Mouse (Mus musculus): ENCODE data around the gene Etl4. TPM values are rescaled to one million over a fixed set of nuclear protein-coding genes. Genes with fewer than 3 reads are reported as not detected.

The Etl4 gene
- total and polyA plus RNA-seq, 3 experiments: not detected

DNA sequence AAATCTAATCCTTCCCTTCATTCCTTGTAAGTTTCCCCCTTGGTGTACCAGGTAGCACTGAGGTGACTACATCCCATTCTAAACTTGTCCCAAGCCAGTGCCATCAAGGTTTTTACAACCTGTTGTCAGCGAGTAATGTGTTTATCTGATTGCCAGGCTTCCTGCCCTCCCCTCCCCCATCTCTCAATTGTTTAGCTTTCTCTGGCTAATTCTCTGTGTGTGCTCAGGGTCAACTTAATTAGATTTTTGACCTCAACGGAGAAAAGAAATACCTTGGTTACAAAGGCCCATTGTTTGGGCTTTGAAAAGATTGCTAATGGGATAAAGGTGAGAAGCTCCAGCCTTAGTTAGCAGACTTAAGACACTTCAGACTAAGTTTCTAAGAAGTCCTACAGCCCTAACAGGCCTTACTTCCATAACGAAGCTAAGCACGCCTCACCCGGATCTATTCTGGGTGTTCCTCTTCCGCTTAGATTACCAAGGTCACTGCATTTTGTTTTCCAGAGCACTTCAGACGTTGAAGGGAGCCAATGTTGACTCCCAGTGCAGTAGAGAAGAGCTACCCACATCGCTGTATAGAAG, 586.7 kb downstream of the Etl4 start:
- H3K9me3 ChIP-seq (replicated peaks; ENCODE audit: insufficient read depth, low read length): no peaks in the 10 kb centered on the region
- no peak overlapping the region for H3K4me3 ChIP-seq (ENCODE audit: control insufficient read depth in 1 of 2, insufficient read depth in 1 of 2, low read depth in 2 of 2, low read length in 2 of 2)
- H3K27me3 ChIP-seq (ENCODE audit: control insufficient read depth in 1 of 2, insufficient read depth in 2 of 2, low read length in 2 of 2): no peaks in the 10 kb centered on the region
- no peaks in the 10 kb centered on the region for H3K79me2 ChIP-seq (ENCODE audit: control insufficient read depth, insufficient read depth, low read length, poor library complexity)
- no peak for DNase-seq (ENCODE audit: low read depth, low spot score)
- TF ChIP-seq UBTF (IDR thresholded peaks at IDR 0.05; ENCODE audit: borderline replicate concordance, insufficient read depth, low read depth, low read length): no peak
- no peak for TF ChIP-seq HCFC1 (IDR thresholded peaks at IDR 0.05; ENCODE audit: low read depth, low read length)
- TF ChIP-seq MAFK (IDR thresholded peaks at IDR 0.05; ENCODE audit: borderline replicate concordance, low read depth, low read length): no peak
- TF ChIP-seq ZNF384 (IDR thresholded peaks at IDR 0.05; ENCODE audit: low read depth, low read length): no peak
- TF ChIP-seq ZMIZ1 (IDR thresholded peaks at IDR 0.05; ENCODE audit: low read depth, low read length): no peak
- TF ChIP-seq KAT2A (conservative IDR thresholded peaks at IDR 0.05; ENCODE audit: low read depth, low read length): no peak
- TF ChIP-seq CHD2 (IDR thresholded peaks at IDR 0.05; ENCODE audit: low read length): no peak
- no peak for TF ChIP-seq GABPA (IDR thresholded peaks at IDR 0.05; ENCODE audit: low read depth, low read length)
- TF ChIP-seq MAX (IDR thresholded peaks at IDR 0.05; ENCODE audit: low read length): no peak
- no peak for TF ChIP-seq MYB (IDR thresholded peaks at IDR 0.05; ENCODE audit: low read depth, low read length)
- TF ChIP-seq POLR2AphosphoS5 (IDR thresholded peaks at IDR 0.05; ENCODE audit: borderline replicate concordance, low read depth, low read length): no peak
- H3K4me1 ChIP-seq (ENCODE audit: control insufficient read depth in 1 of 2, insufficient read depth in 2 of 2, low read length in 2 of 2): no peaks in the 10 kb centered on the region
- no peak overlapping the region for H3K27ac ChIP-seq (ENCODE audit: control insufficient read depth, low read depth, low read length)
- H3K36me3 ChIP-seq (ENCODE audit: control insufficient read depth in 1 of 2, insufficient read depth in 2 of 2, low read length in 2 of 2): no peaks in the 10 kb centered on the region
- H3K9ac ChIP-seq (ENCODE audit: control insufficient read depth, low read depth, low read length, poor library complexity, severe bottlenecking): no peak overlapping the region

DNA sequence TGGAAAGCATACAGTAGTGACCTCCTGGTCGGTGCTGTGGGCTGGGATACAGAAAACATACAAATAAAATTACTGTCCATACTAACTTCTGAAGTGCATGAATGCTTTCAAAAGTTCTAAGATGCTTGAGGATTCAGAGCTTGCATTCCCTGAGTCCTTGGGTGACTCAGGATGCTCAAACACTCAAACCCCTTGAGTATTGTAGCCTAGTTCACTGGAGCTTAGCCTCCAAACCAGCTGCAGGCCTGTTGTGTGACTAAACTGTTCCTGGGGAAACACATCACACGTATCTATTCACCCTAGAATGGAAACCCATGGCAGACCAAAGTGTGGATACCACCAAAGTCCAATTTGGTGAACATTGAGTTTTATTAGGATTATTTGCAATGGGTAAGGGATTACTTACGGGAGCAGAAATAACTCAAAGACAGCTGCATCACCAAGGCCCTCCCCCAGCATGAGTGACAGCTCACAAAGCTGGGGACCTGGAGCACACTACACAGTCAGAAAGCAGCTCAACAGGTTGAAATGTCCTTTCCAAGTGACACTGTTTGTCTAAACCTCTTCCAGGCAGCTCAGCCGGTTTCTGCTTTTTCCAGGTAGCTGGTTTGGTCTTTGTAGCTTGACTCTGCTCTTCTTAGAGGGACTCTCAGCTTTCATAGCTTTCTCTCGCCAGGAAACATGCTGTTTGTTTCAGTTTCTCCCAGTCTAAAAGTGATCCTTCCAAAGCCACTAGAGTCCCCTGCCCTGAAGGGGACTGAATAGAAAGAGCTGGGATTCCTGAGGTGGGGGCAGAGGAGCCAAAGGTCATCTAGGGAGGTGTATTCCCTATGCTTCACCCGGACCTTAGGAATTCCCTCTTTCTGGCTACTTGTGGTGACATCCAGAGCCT, 598.5 kb downstream of the Etl4 start:
- Histone ChIP-seq H3K27me3 (ENCODE audit: control insufficient read depth in 1 of 2, insufficient read depth in 2 of 2, low read length in 2 of 2) (no peaks in the 10 kb centered on the region), H3K4me1 (ENCODE audit: control insufficient read depth in 1 of 2, insufficient read depth in 2 of 2, low read length in 2 of 2) (no peaks in the 10 kb centered on the region), H3K27ac (ENCODE audit: control insufficient read depth, low read depth, low read length) (no peak overlapping the region), H3K9ac (ENCODE audit: control insufficient read depth, low read depth, low read length, poor library complexity, severe bottlenecking) (no peak overlapping the region), H3K36me3 (ENCODE audit: control insufficient read depth in 1 of 2, insufficient read depth in 2 of 2, low read length in 2 of 2) (no peaks in the 10 kb centered on the region), H3K79me2 (ENCODE audit: control insufficient read depth, insufficient read depth, low read length, poor library complexity) (no peaks in the 10 kb centered on the region), H3K4me3 (ENCODE audit: control insufficient read depth in 1 of 2, insufficient read depth in 1 of 2, low read depth in 2 of 2, low read length in 2 of 2) (no peak overlapping the region), H3K9me3 (replicated peaks; ENCODE audit: insufficient read depth, low read length) (no peaks in the 10 kb centered on the region)
- no peak for TF ChIP-seq MAX (IDR thresholded peaks at IDR 0.05; ENCODE audit: low read length)
- no peak for TF ChIP-seq POLR2AphosphoS5 (IDR thresholded peaks at IDR 0.05; ENCODE audit: borderline replicate concordance, low read depth, low read length)
- TF ChIP-seq NELFE (IDR thresholded peaks at IDR 0.05; ENCODE audit: low read depth, low read length): no peak
- TF ChIP-seq HCFC1 (IDR thresholded peaks at IDR 0.05; ENCODE audit: low read depth, low read length): no peak
- TF ChIP-seq POLR2A (IDR thresholded peaks at IDR 0.05; ENCODE audit: control insufficient read depth in 1 of 2, insufficient read depth in 1 of 2, low read depth in 1 of 2, low read length in 2 of 2, poor library complexity in 1 of 2): no peak
- TF ChIP-seq ZMIZ1 (IDR thresholded peaks at IDR 0.05; ENCODE audit: low read depth, low read length): no peak
- no peak for TF ChIP-seq ETS1 (IDR thresholded peaks at IDR 0.05; ENCODE audit: low read depth, low read length)
- TF ChIP-seq ELF1 (IDR thresholded peaks at IDR 0.05; ENCODE audit: low read depth, low read length): no peak
- TF ChIP-seq CHD2 (IDR thresholded peaks at IDR 0.05; ENCODE audit: low read length): no peak
- TF ChIP-seq RCOR1 (IDR thresholded peaks at IDR 0.05; ENCODE audit: low read depth, low read length): no peak
- no peak for TF ChIP-seq POLR2AphosphoS2 (IDR thresholded peaks at IDR 0.05; ENCODE audit: low read length)
- no peak for TF ChIP-seq ZNF384 (IDR thresholded peaks at IDR 0.05; ENCODE audit: low read depth, low read length)
- TF ChIP-seq MAFK (IDR thresholded peaks at IDR 0.05; ENCODE audit: borderline replicate concordance, low read depth, low read length): no peak
- TF ChIP-seq MYC (IDR thresholded peaks at IDR 0.05; ENCODE audit: low read depth, low read length): no peak
- no peak for DNase-seq (ENCODE audit: low read depth, low spot score)
